ENCODE assay signal across 27 mouse cellular contexts in the genomic region with DNA sequence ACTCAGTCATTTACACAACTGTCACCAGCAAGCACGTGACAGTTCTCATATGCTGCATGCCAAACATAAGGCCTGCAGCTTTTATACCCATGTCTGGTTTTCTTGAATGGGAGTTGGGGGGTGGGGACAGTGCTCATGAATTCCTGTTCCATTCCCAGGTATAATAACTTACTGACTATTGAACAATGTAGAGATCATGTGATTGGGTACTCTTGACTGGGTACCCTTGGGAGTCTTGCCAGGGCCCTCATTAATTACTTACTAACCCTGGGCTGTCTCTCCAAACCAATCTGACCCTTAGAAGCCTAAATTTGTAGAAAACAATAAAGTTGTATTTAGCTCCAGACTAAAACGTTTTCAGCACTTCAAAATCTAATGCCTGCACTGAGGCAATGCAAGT.
DNase-seq lines count a peak whose midpoint lies in the region; TF ChIP-seq lines count a peak whose summit lies in the region.
"Had no signal": no experiment of that assay in that cellular context is flagged by ENCODE, and none has a peak within 500 bp of the region (broad histone marks: within the 10 kb centered on the region; RNA-seq: fewer than 3 reads in every experiment).

No protein-coding gene starts in this region.

- TF ChIP-seq EP300 in CH12.LX (IDR thresholded peaks at IDR 0.05; ENCODE audit: low read length), result no peak

- WGBS in midbrain, embryonic 10.5 days, result 71% methylated on average over 2 of the region's 2 CpGs

- in situ Hi-C loops in CH12.LX (cut with MboI; ENCODE audit: low pct_ligation_motif_present, low pct_unique_long_range_greater_than_20kb, low sequenced_read_pairs), result loop anchor here (10.0 kb wide), 1 partner anchor 391 kb away; a partner anchor contains a TSS

- TF ChIP-seq CTCF in CH12.LX (conservative IDR thresholded peaks at IDR 0.05 in 1 of 2, IDR thresholded peaks at IDR 0.05 in 1 of 2; ENCODE audit: low read depth in 2 of 2, low read length in 2 of 2), result no peak

- H3K4me1 ChIP-seq in CH12.LX (ENCODE audit: control insufficient read depth in 1 of 2, insufficient read depth in 2 of 2), result peaks cover 24 to 80% of the 10 kb centered on the region in 2 experiments
- no peaks in the 10 kb centered on the region for H3K4me1 ChIP-seq in midbrain, embryonic 10.5 days
- H3K4me1 ChIP-seq: embryonic facial prominence, embryonic 10.5 days; forebrain, embryonic 12.5 days; neural tube, embryonic 12.5 days had no signal

- H3K27me3 ChIP-seq in CH12.LX (replicated peaks), result no peaks in the 10 kb centered on the region
- H3K27me3 ChIP-seq in midbrain, embryonic 10.5 days (ENCODE audit: low read depth, poor library complexity, severe bottlenecking), result no peaks in the 10 kb centered on the region
- H3K27me3 ChIP-seq: embryonic facial prominence, embryonic 15.5 days; forebrain, embryonic 12.5 days; hindbrain, embryonic 13.5 days; liver, embryonic 12.5 days; midbrain, embryonic 12.5 days; neural tube, embryonic 12.5 days had no signal

- no peak for TF ChIP-seq POLR2A in CH12.LX (IDR thresholded peaks at IDR 0.05; ENCODE audit: low read depth, low read length)

- peak overlapping the region; percentile 20 for H3K9ac ChIP-seq in CH12.LX (ENCODE audit: insufficient read depth, low read depth)
- H3K9ac ChIP-seq: embryonic facial prominence, embryonic 15.5 days; forebrain, embryonic 12.5 days; hindbrain, embryonic 13.5 days; liver, embryonic 12.5 days; liver, postnatal 0 days; midbrain, embryonic 12.5 days; neural tube, embryonic 12.5 days had no signal

- peaks cover 0 to 26% of the 10 kb centered on the region in 2 experiments for H3K36me3 ChIP-seq in CH12.LX (replicated peaks in 1 of 2; ENCODE audit: control insufficient read depth in 1 of 2, insufficient read depth in 1 of 2, low read length in 1 of 2)
- no peaks in the 10 kb centered on the region for H3K36me3 ChIP-seq in midbrain, embryonic 10.5 days
- H3K36me3 ChIP-seq: embryonic facial prominence, embryonic 10.5 days; embryonic facial prominence, embryonic 15.5 days; forebrain, embryonic 12.5 days; liver, embryonic 12.5 days; midbrain, embryonic 12.5 days; neural tube, embryonic 12.5 days had no signal

- TF ChIP-seq RAD21 in CH12.LX (IDR thresholded peaks at IDR 0.05; ENCODE audit: low read depth, low read length), result no peak

- H3K27ac ChIP-seq in CH12.LX (ENCODE audit: insufficient read depth, low read depth), result peak overlapping the region; percentile 68; the same call in 1 of the 2 replicates
- H3K27ac ChIP-seq in midbrain, embryonic 10.5 days (replicated peaks), result no peak overlapping the region
- H3K27ac ChIP-seq: embryonic facial prominence, embryonic 10.5 days; embryonic facial prominence, embryonic 15.5 days; forebrain, embryonic 12.5 days; hindbrain, embryonic 13.5 days; layer of hippocampus, adult 2 months; left cerebral cortex, adult 2 months; liver, embryonic 12.5 days; midbrain, embryonic 12.5 days; neural tube, embryonic 12.5 days had no signal

- peaks cover 17% of the 10 kb centered on the region; the same call in 1 of the 2 replicates for H3K79me2 ChIP-seq in CH12.LX (replicated peaks; ENCODE audit: control insufficient read depth, extremely low read depth, insufficient read depth, poor library complexity, severe bottlenecking)

- H3K9me3 ChIP-seq in CH12.LX (replicated peaks; ENCODE audit: low read length), result no peaks in the 10 kb centered on the region
- no peaks in the 10 kb centered on the region for H3K9me3 ChIP-seq in midbrain, embryonic 10.5 days (replicated peaks)
- H3K9me3 ChIP-seq: embryonic facial prominence, embryonic 10.5 days; embryonic facial prominence, embryonic 15.5 days; forebrain, embryonic 12.5 days; hindbrain, embryonic 13.5 days; liver, embryonic 12.5 days; midbrain, embryonic 12.5 days; neural tube, embryonic 12.5 days had no signal

- peak; percentile 26 for DNase-seq in kidney, adult 11 months
- DNase-seq in kidney, adult 18-20 months, result no peak
- DNase-seq in CH12.LX (ENCODE audit: extremely low read depth), result no peak
- DNase-seq in adrenal gland, postnatal 14 days, result peak; percentile 47
- DNase-seq in kidney, postnatal 36 days, result peak; percentile 66 to 74
- no peak for DNase-seq in gastrocnemius, adult 8-10 months (ENCODE audit: low spot score in 2 of 2)
- DNase-seq in midbrain, embryonic 10.5 days (ENCODE audit: low spot score), result no peak
- DNase-seq: cerebellum, adult 8-10 months; cerebellum, postnatal 25 days; gastrocnemius, postnatal 14 days; heart, adult 18-20 months; heart, postnatal 4 days; liver, postnatal 0 days; lung, postnatal 36 days; right cerebral cortex, adult 18-20 months; thymus, postnatal 4 days had no signal

- dilution Hi-C loops in CH12.LX (cut with MboI; ENCODE audit: extremely low pct_ligation_motif_present, extremely low pct_unique_long_range_greater_than_20kb, low sequenced_read_pairs), result no loop called here

- H3K4me3 ChIP-seq in CH12.LX (replicated peaks in 1 of 3; ENCODE audit: low read depth in 2 of 3, low read length in 2 of 3, poor library complexity in 1 of 3), result no peak overlapping the region
- H3K4me3 ChIP-seq in midbrain, embryonic 10.5 days, result no peak overlapping the region
- H3K4me3 ChIP-seq: embryonic facial prominence, embryonic 10.5 days; embryonic facial prominence, embryonic 15.5 days; forebrain, embryonic 12.5 days; hindbrain, embryonic 13.5 days; layer of hippocampus, adult 2 months; left cerebral cortex, adult 2 months; liver, embryonic 12.5 days; midbrain, embryonic 12.5 days; myocyte; neural tube, embryonic 12.5 days had no signal

- H3K4me2 ChIP-seq in CH12.LX (ENCODE audit: insufficient read depth, low read depth, poor library complexity, severe bottlenecking), result 0 out of 2 replicates have a peak overlapping the region, but pooled peaks have one; percentile 81
- H3K4me2 ChIP-seq: embryonic facial prominence, embryonic 15.5 days; forebrain, embryonic 12.5 days; heart, embryonic 11.5 days; hindbrain, embryonic 13.5 days; liver, embryonic 12.5 days; midbrain, embryonic 12.5 days; neural tube, embryonic 12.5 days had no signal

TF ChIP-seq in CH12.LX, 34 proteins besides CTCF, POLR2A, EP300 and RAD21:
- TF ChIP-seq MXI1 (IDR thresholded peaks at IDR 0.05; ENCODE audit: low read depth, low read length) (no peak), MAZ (IDR thresholded peaks at IDR 0.05; ENCODE audit: low read depth, low read length) (no peak), NRF1 (IDR thresholded peaks at IDR 0.05; ENCODE audit: low read depth, low read length) (no peak), ZMIZ1 (IDR thresholded peaks at IDR 0.05; ENCODE audit: low read depth, low read length) (no peak), BHLHE40 (IDR thresholded peaks at IDR 0.05; ENCODE audit: low read depth, low read length) (peak; percentile 61; the same call in 1 of the 2 replicates), E2F4 (IDR thresholded peaks at IDR 0.05; ENCODE audit: insufficient replicate concordance, low read depth, low read length) (no peak), PAX5 (IDR thresholded peaks at IDR 0.05; ENCODE audit: low read length) (no peak), SIN3A (IDR thresholded peaks at IDR 0.05; ENCODE audit: low read length) (0 out of 2 replicates have a peak, but pooled peaks have one; percentile 26), ETS1 (conservative IDR thresholded peaks at IDR 0.05; ENCODE audit: low read depth, low read length) (no peak), TBP (conservative IDR thresholded peaks at IDR 0.05; ENCODE audit: low read depth, low read length) (no peak), JUND (conservative IDR thresholded peaks at IDR 0.05; ENCODE audit: low read depth, low read length) (no peak), ELF1 (IDR thresholded peaks at IDR 0.05; ENCODE audit: low read depth, low read length) (no peak), RCOR1 (conservative IDR thresholded peaks at IDR 0.05; ENCODE audit: low read depth, low read length) (no peak), NELFE (IDR thresholded peaks at IDR 0.05; ENCODE audit: low read depth, low read length) (no peak)
TF ChIP-seq in CH12.LX: peak in this region for 2.

Comparison
In these comparisons a context has a peak if more than half of its experiments do, and no peak if none do; other contexts are left out.
1. DNase-seq: peak in kidney, adult 11 months (single experiment), adrenal gland, postnatal 14 days (single experiment) and kidney, postnatal 36 days (2 of 2); none in kidney, adult 18-20 months (single experiment), CH12.LX (single experiment), gastrocnemius, adult 8-10 months (0 of 2) and midbrain, embryonic 10.5 days (single experiment).